Mouse (Mus musculus): ENCODE measurements around the gene Tyr. TPM values are rescaled to one million over a fixed set of nuclear protein-coding genes. Genes with fewer than 3 reads are reported as not detected.
A peak's percentile ranks its signal among the peaks of the same experiment; 100 is the strongest.

Gene Tyr
- total RNA-seq (2021), result under 1 TPM in 1 of 2 experiments, not detected in 1; 0.07 TPM

GRCm38 (mm10) chr7:87493412-87493811 is at the start of gene Tyr:
Gene Tyr (minus strand): TSS chr7:87493512.
- DNase-seq, result no peak
- intact Hi-C loops (cut with DNase I), result no loop called here

DNA sequence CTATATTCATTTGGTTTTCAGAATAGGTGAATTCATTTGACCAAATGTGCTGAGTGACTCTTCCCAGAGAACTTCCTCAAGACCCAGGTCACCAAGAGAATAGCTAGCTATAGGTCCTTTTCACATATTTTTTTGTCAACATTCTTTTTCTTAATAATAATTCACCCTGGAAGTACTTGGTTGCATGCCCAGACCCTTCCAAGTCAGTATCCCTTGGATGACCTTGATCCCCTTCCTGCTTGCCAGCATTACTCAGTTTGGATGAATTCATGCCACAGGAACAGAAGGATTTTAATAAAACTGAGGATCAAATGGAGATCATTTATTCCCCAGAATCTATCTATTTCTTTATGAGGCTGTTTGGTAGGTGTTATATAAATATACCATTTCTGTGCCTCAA is 45.7 kb upstream of the Tyr start:
- intact Hi-C loops (cut with DNase I), result no loop called here
- DNase-seq, result no peak

DNA sequence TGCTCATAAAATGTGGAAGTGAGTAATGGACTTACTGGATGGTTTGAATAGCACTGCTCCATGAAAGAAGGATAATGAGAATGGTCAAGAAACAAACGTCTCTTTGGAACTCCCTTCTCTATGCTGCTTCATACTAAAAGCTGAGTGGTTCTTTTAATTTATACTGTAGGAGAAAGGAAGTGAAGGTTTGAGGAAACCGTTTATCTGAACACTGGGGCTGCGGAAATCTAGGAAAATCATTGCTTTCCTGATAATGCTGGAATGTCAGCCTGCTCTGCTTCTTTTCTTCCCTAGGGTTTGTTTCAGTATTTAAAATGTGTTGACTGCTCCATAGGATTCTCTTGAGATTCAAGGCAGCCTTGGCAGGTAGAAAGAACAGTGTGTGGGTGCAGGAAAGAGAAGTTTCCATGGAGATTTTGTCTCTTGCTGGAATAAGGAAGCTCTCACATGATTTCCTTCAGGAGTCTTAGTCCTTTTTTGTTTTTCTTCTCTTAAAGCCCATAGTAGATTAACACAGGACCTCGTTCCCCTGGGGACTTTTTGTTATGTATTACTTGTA is 891 bp upstream of the Tyr start:
- intact Hi-C loops (cut with DNase I), result no loop called here

DNA sequence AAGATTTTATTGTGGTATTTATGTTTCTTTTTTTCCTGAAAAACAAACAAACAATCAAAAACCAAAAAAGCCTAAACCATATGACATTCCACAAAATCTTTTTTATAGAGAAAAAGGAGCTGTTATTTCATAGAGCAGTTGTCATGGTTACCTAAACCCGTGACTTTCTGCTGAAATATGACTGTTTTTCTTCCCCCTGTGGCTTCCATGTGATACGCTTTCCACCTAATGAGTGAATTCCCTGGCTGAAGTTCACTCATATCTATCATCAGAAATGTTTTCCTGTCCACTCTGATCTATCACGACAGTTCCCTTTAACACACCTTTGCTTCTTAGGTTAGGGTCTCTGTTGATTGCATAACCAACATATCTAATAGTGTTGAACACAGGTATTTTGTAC is 5.3 kb downstream of the Tyr start:
- DNase-seq, result no peak
- intact Hi-C loops (cut with DNase I), result no loop called here

More for the DNA sequence above, 891 bp upstream of the Tyr start:
- no peak for DNase-seq

DNA sequence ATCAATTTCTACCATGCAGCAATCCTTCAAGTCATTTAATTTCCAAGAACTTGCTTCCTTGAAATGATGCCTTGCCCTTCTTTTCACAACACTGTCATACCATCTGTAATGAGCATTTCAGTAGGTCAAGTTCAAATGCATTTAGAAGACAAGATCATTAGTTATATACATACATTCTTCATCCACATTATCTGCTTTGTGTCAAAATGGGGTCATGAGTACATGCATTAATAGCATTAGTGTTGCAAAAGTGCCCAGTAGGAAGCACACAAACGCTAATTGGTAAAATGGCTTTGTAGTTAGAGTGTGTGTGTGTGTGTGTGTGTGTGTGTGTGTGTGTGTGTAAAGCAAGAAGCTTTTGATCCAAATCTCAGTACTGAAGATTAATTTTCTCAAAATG is 80.0 kb downstream of the Tyr start:
- no peak for DNase-seq
- intact Hi-C loops (cut with DNase I), result no loop called here

DNA sequence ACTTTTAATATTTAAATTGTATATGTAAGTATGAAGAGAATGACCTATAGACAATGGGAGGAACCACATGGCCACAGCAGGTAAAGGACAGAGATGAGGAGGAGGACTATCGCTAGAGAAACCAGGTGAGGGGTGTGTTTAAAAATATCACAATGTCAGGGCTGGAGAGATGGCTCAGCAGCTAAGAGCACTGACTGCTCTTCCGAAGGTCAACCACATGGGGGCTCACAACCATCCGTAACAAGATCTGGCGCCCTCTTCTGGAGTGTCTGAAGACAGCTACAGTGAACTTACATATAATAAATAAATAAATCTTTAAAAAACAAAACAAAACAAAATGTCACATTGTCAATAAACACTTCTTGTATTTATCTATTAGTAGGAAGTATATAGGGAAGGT is 81.9 kb downstream of the Tyr start:
- intact Hi-C loops (cut with DNase I), result loop anchor here (2.0 kb wide), 1 partner anchor 301 kb away; no protein-coding TSS in a partner anchor
- peak; percentile 4 to 9 for DNase-seq

GRCm38 (mm10) chr7:87397023-87397422 is 96.3 kb downstream of the Tyr start:
- DNase-seq, result no peak
- intact Hi-C loops (cut with DNase I), result no loop called here

GRCm38 (mm10) chr7:87374935-87375334 is 118.4 kb downstream of the Tyr start:
- DNase-seq, result no peak
- intact Hi-C loops (cut with DNase I), result no loop called here

Other genes starting within 250 kb of the Tyr start
- gene Nox4, start 247.4 kb downstream of the Tyr start, total RNA-seq (2021), result 1 to 10 TPM; 2.0 to 2.3 TPM
- not detected for gene Grm5, start 90.7 kb upstream of the Tyr start, total RNA-seq (2021)

All from heart, postnatal 10 days (tissue).